Mouse (Mus musculus): Measurements from ENCODE around the gene Agmo. TPM values are rescaled to one million over a fixed set of nuclear protein-coding genes. Genes with fewer than 3 reads are reported as not detected.

Agmo gene
- total and polyA plus RNA-seq, 3 experiments: 0.08 TPM; not detected in 2

DNA sequence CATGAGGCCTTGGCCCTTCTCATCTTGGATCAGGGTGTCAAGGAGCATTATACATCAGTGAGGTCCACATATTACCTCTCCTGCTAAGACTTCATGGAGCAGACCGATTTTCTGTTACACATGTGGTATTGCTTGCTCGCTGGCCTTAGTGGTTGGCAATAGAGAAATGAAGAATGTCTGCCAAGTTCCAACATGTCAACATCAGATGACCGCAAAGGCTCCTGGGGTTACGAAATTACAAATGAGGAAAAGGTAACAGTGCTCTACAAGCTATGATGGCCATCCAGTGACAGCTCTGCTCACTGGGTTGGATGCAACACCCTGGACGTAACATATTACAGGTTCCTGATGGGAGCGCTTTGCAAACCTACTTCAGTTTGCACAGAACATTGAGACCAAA lies 161.1 kb downstream of the Agmo start:
- H3K9me3 ChIP-seq (replicated peaks; ENCODE audit: insufficient read depth, low read length): no peaks in the 10 kb centered on the region
- DNase-seq (ENCODE audit: low read depth, low spot score): no peak
- no peak overlapping the region for H3K9ac ChIP-seq (ENCODE audit: control insufficient read depth, low read depth, low read length, poor library complexity, severe bottlenecking)
- no peak overlapping the region for H3K4me3 ChIP-seq (ENCODE audit: control insufficient read depth in 1 of 2, insufficient read depth in 1 of 2, low read depth in 2 of 2, low read length in 2 of 2)
- peaks cover 0 to 1% of the 10 kb centered on the region in 2 experiments; a peak in 2 of 4 replicates for H3K27me3 ChIP-seq (ENCODE audit: control insufficient read depth in 1 of 2, insufficient read depth in 2 of 2, low read length in 2 of 2)
- no peaks in the 10 kb centered on the region for H3K36me3 ChIP-seq (ENCODE audit: control insufficient read depth in 1 of 2, insufficient read depth in 2 of 2, low read length in 2 of 2)
- no peak overlapping the region for H3K27ac ChIP-seq (ENCODE audit: control insufficient read depth, low read depth, low read length)
- no peaks in the 10 kb centered on the region for H3K4me1 ChIP-seq (ENCODE audit: control insufficient read depth in 1 of 2, insufficient read depth in 2 of 2, low read length in 2 of 2)
- no peaks in the 10 kb centered on the region for H3K79me2 ChIP-seq (ENCODE audit: control insufficient read depth, insufficient read depth, low read length, poor library complexity)
- no peak for TF ChIP-seq POLR2A (IDR thresholded peaks at IDR 0.05; ENCODE audit: control insufficient read depth in 1 of 2, insufficient read depth in 1 of 2, low read depth in 1 of 2, low read length in 2 of 2, poor library complexity in 1 of 2)
- no peak for TF ChIP-seq SIN3A (IDR thresholded peaks at IDR 0.05; ENCODE audit: low read length)
- no peak for TF ChIP-seq MEF2A (IDR thresholded peaks at IDR 0.05; ENCODE audit: extremely low read depth, insufficient replicate concordance, low read depth, low read length, poor library complexity, severe bottlenecking)
- TF ChIP-seq GABPA (IDR thresholded peaks at IDR 0.05; ENCODE audit: low read depth, low read length): no peak
- no peak for TF ChIP-seq MYB (IDR thresholded peaks at IDR 0.05; ENCODE audit: low read depth, low read length)
- TF ChIP-seq MAZ (IDR thresholded peaks at IDR 0.05; ENCODE audit: low read depth, low read length): no peak
- TF ChIP-seq USF2 (IDR thresholded peaks at IDR 0.05; ENCODE audit: borderline replicate concordance in 1 of 2, insufficient read depth in 1 of 2, low read depth in 1 of 2, low read length in 2 of 2): no peak

DNA sequence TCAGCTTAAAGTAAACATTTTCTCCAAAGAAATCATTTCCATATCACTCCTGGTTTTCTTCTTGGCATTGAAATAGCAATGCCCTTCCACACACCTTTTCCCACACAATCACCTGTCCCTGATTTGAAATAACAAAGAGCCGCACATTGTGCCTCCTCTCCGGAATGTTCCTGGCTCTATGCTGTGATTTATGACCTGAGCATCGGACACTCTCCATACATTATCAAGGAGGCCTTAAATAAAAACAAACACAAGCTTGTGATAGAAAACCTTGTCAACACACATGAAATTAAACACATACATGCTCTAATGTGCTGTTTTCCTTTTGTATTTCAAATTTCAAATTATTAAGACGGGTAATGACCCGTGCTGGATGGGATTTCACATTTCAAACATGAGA lies 184.9 kb downstream of the Agmo start:
- TF ChIP-seq MEF2A (IDR thresholded peaks at IDR 0.05; ENCODE audit: extremely low read depth, insufficient replicate concordance, low read depth, low read length, poor library complexity, severe bottlenecking) (no peak), UBTF (IDR thresholded peaks at IDR 0.05; ENCODE audit: borderline replicate concordance, insufficient read depth, low read depth, low read length) (no peak), TBP (IDR thresholded peaks at IDR 0.05; ENCODE audit: low read depth, low read length) (no peak), JUND (IDR thresholded peaks at IDR 0.05; ENCODE audit: low read depth, low read length) (no peak), MAX (IDR thresholded peaks at IDR 0.05; ENCODE audit: low read length) (no peak), CHD2 (IDR thresholded peaks at IDR 0.05; ENCODE audit: low read length) (no peak), TCF12 (IDR thresholded peaks at IDR 0.05; ENCODE audit: low read depth, low read length) (no peak)
- H3K27ac ChIP-seq (ENCODE audit: control insufficient read depth, low read depth, low read length): no peak overlapping the region
- DNase-seq (ENCODE audit: low read depth, low spot score): no peak

DNA sequence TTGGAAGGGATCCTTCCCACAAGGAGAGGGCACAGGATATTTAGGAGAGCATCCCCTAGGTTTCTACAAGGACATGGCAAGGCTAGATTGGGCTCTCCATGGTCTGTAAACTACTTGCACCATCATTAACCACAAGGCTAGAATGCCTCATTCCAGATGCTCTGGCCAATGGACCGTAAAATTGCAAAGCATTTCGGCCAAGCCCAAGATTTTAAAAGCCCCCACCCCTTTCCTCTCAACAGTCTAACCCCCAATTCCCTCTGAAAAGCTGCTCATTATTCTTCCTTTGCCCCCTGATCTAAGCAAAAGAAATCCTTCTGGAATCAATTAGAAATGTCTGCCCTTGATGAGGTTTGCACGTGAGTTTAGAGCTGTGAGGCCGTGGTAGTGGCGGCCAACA lies 185.3 kb downstream of the Agmo start:
- no peak overlapping the region for H3K9ac ChIP-seq (ENCODE audit: control insufficient read depth, low read depth, low read length, poor library complexity, severe bottlenecking)
- no peaks in the 10 kb centered on the region for H3K4me1 ChIP-seq (ENCODE audit: control insufficient read depth in 1 of 2, insufficient read depth in 2 of 2, low read length in 2 of 2)
- H3K27me3 ChIP-seq (ENCODE audit: control insufficient read depth in 1 of 2, insufficient read depth in 2 of 2, low read length in 2 of 2): no peaks in the 10 kb centered on the region; a peak in 1 of 4 replicates
- DNase-seq (ENCODE audit: low read depth, low spot score): no peak
- no peaks in the 10 kb centered on the region for H3K9me3 ChIP-seq (replicated peaks; ENCODE audit: insufficient read depth, low read length)
- no peaks in the 10 kb centered on the region for H3K79me2 ChIP-seq (ENCODE audit: control insufficient read depth, insufficient read depth, low read length, poor library complexity)
- H3K27ac ChIP-seq (ENCODE audit: control insufficient read depth, low read depth, low read length): no peak overlapping the region
- no peak overlapping the region for H3K4me3 ChIP-seq (ENCODE audit: control insufficient read depth in 1 of 2, insufficient read depth in 1 of 2, low read depth in 2 of 2, low read length in 2 of 2)
- no peaks in the 10 kb centered on the region for H3K36me3 ChIP-seq (ENCODE audit: control insufficient read depth in 1 of 2, insufficient read depth in 2 of 2, low read length in 2 of 2)
- no peak for TF ChIP-seq EP300 (IDR thresholded peaks at IDR 0.05; ENCODE audit: low read depth in 1 of 2, low read length in 2 of 2)
- TF ChIP-seq CHD2 (IDR thresholded peaks at IDR 0.05; ENCODE audit: low read length): no peak
- no peak for TF ChIP-seq SMC3 (IDR thresholded peaks at IDR 0.05; ENCODE audit: low read depth, low read length)
- TF ChIP-seq NRF1 (IDR thresholded peaks at IDR 0.05; ENCODE audit: insufficient read depth, low read depth, low read length, poor library complexity, severe bottlenecking): no peak
- TF ChIP-seq JUND (IDR thresholded peaks at IDR 0.05; ENCODE audit: low read depth, low read length): no peak
- TF ChIP-seq KAT2A (conservative IDR thresholded peaks at IDR 0.05; ENCODE audit: low read depth, low read length): no peak
- no peak for TF ChIP-seq UBTF (IDR thresholded peaks at IDR 0.05; ENCODE audit: borderline replicate concordance, insufficient read depth, low read depth, low read length)
- no peak for TF ChIP-seq TAL1 (IDR thresholded peaks at IDR 0.05; ENCODE audit: low read length)
- TF ChIP-seq MAZ (IDR thresholded peaks at IDR 0.05; ENCODE audit: low read depth, low read length): no peak
- no peak for TF ChIP-seq MEF2A (IDR thresholded peaks at IDR 0.05; ENCODE audit: extremely low read depth, insufficient replicate concordance, low read depth, low read length, poor library complexity, severe bottlenecking)
- no peak for TF ChIP-seq NELFE (IDR thresholded peaks at IDR 0.05; ENCODE audit: low read depth, low read length)
- no peak for TF ChIP-seq ZMIZ1 (IDR thresholded peaks at IDR 0.05; ENCODE audit: low read depth, low read length)
- no peak for TF ChIP-seq ZKSCAN1 (IDR thresholded peaks at IDR 0.05; ENCODE audit: low read depth, low read length)
- TF ChIP-seq GABPA (IDR thresholded peaks at IDR 0.05; ENCODE audit: low read depth, low read length): no peak
- TF ChIP-seq MAFK (IDR thresholded peaks at IDR 0.05; ENCODE audit: borderline replicate concordance, low read depth, low read length): no peak

More for the DNA sequence above, 184.9 kb downstream of the Agmo start:
- H3K9ac ChIP-seq (ENCODE audit: control insufficient read depth, low read depth, low read length, poor library complexity, severe bottlenecking): no peak overlapping the region
- no peak overlapping the region for H3K4me3 ChIP-seq (ENCODE audit: control insufficient read depth in 1 of 2, insufficient read depth in 1 of 2, low read depth in 2 of 2, low read length in 2 of 2)
- no peaks in the 10 kb centered on the region for H3K9me3 ChIP-seq (replicated peaks; ENCODE audit: insufficient read depth, low read length)
- H3K4me1 ChIP-seq (ENCODE audit: control insufficient read depth in 1 of 2, insufficient read depth in 2 of 2, low read length in 2 of 2): no peaks in the 10 kb centered on the region
- H3K27me3 ChIP-seq (ENCODE audit: control insufficient read depth in 1 of 2, insufficient read depth in 2 of 2, low read length in 2 of 2): no peaks in the 10 kb centered on the region; a peak in 1 of 4 replicates
- H3K79me2 ChIP-seq (ENCODE audit: control insufficient read depth, insufficient read depth, low read length, poor library complexity): no peaks in the 10 kb centered on the region
- no peaks in the 10 kb centered on the region for H3K36me3 ChIP-seq (ENCODE audit: control insufficient read depth in 1 of 2, insufficient read depth in 2 of 2, low read length in 2 of 2)

Data from MEL (cell line).